Mouse (Mus musculus): ENCODE measurements around the gene Parvb. TPM values are rescaled to one million over a fixed set of nuclear protein-coding genes. Genes with fewer than 3 reads are reported as not detected.
A peak's percentile ranks its signal among the peaks of the same experiment; 100 is the strongest.

The Parvb gene
- polyA plus RNA-seq, 1 experiment from 2014 or later, result 6.0 TPM

DNA sequence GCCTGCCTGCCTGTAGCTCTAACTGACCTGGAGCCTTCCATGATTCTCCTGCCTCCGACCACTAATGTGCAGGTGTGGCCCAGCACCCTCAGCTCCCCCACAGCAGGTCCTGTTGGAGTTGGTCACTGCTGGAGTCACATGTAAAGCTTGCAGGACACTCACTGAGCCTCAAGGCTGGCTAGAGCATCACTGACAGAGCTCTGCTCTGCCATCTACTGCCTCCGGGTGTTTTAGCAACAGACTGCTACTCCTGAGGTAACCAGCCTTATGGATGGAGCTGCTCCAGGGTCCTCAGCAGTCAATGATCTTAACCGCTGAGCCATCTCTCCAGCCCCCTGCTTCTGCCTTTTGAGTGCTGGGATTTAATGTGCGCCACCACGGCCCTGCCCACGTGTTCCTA is 8.4 kb upstream of the Parvb start:
- ATAC-seq (no peak), DNase-seq (no peak)
- 48% methylated on average over 6 of the region's 6 CpGs for WGBS (ENCODE audit: insufficient replicate concordance)
- TF ChIP-seq CTCF (IDR thresholded peaks at IDR 0.05; ENCODE audit: low read depth) (peak; percentile 42), EP300 (IDR thresholded peaks at IDR 0.05; ENCODE audit: low read depth) (no peak)
- Histone ChIP-seq H3K4me2 (ENCODE audit: low read depth, low read length) (no peak overlapping the region), H3K9ac (replicated peaks) (no peak overlapping the region), H3K27ac (ENCODE audit: low read depth) (no peak overlapping the region), H3K27me3 (ENCODE audit: insufficient read depth, low read length) (0 out of 2 replicates have a peak, but pooled peaks cover 4% of the 10 kb centered on the region), H3K9me3 (ENCODE audit: low read length) (no peaks in the 10 kb centered on the region), H3K4me1 (ENCODE audit: insufficient read depth) (no peaks in the 10 kb centered on the region; the same call in 1 of the 2 replicates), H3K36me3 (replicated peaks; ENCODE audit: insufficient read depth, low read length) (no peaks in the 10 kb centered on the region), H3K4me3 (ENCODE audit: low read depth, low read length) (no peak overlapping the region)

DNA sequence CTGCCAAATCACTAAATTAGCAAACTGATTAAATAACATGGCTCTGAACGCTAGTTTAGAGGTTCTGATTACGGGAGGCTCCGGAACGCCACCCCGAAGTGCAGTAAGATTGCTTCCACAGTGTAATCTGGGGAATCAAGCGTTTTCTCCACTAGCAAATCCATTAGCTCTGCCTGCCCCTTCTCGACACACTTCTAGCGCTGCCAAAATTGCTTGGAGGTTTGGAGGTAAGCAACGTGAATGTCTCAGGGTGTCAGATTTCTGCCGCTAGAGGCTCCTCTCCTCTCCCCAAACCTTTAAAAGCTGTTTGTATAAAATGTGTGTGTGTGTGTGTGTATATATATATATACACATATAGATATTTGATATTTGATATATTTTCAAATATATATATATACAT is 7.1 kb upstream of the Parvb start:
- no peak overlapping the region for H3K9ac ChIP-seq (replicated peaks)
- H3K4me1 ChIP-seq (ENCODE audit: insufficient read depth), result no peaks in the 10 kb centered on the region
- H3K27me3 ChIP-seq (ENCODE audit: insufficient read depth, low read length), result 0 out of 2 replicates have a peak, but pooled peaks cover 4% of the 10 kb centered on the region
- H3K27ac ChIP-seq (ENCODE audit: low read depth), result no peak overlapping the region
- no peak for DNase-seq
- no peak overlapping the region for H3K4me3 ChIP-seq (ENCODE audit: low read depth, low read length)
- WGBS (ENCODE audit: insufficient replicate concordance), result 56% methylated on average over 10 of the region's 10 CpGs
- no peak for ATAC-seq
- no peak overlapping the region for H3K4me2 ChIP-seq (ENCODE audit: low read depth, low read length)
- no peaks in the 10 kb centered on the region for H3K9me3 ChIP-seq (ENCODE audit: low read length)
- no peaks in the 10 kb centered on the region for H3K36me3 ChIP-seq (replicated peaks; ENCODE audit: insufficient read depth, low read length)
- TF ChIP-seq EP300 (IDR thresholded peaks at IDR 0.05; ENCODE audit: low read depth) (no peak), CTCF (IDR thresholded peaks at IDR 0.05; ENCODE audit: low read depth) (no peak)

DNA sequence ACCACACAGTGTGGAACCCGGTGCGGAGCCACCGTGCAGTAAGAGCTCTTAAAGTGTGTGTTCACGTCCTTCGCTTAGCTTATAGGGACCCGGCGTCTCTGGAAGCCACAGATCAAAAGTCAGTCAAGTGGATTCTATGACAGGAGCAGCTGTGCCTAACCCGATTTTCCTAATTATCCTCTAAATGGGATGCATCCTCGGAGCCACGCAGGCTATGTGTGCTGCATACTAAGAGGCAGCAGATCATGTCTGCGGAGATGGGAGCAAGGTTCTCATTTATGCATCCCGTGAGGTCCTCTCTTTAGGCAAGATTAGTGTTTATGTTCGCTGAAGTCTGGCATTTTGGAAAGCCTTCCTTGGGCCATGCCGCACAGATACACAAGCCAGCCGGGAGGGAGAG is 4.9 kb upstream of the Parvb start:
- peaks cover 13% of the 10 kb centered on the region for H3K4me1 ChIP-seq (ENCODE audit: insufficient read depth)
- H3K9me3 ChIP-seq (ENCODE audit: low read length), result no peaks in the 10 kb centered on the region
- H3K4me3 ChIP-seq (ENCODE audit: low read depth, low read length), result no peak overlapping the region
- 87% methylated on average over 15 of the region's 15 CpGs for WGBS (ENCODE audit: insufficient replicate concordance)
- 0 out of 2 replicates have a peak, but pooled peaks cover 15% of the 10 kb centered on the region for H3K27me3 ChIP-seq (ENCODE audit: insufficient read depth, low read length)
- DNase-seq, result no peak
- no peak overlapping the region for H3K4me2 ChIP-seq (ENCODE audit: low read depth, low read length)
- no peak overlapping the region for H3K27ac ChIP-seq (ENCODE audit: low read depth)
- no peaks in the 10 kb centered on the region for H3K36me3 ChIP-seq (replicated peaks; ENCODE audit: insufficient read depth, low read length)
- H3K9ac ChIP-seq (replicated peaks), result no peak overlapping the region
- no peak for ATAC-seq
- no peak for TF ChIP-seq EP300 (IDR thresholded peaks at IDR 0.05; ENCODE audit: low read depth)
- no peak for TF ChIP-seq CTCF (IDR thresholded peaks at IDR 0.05; ENCODE audit: low read depth)

DNA sequence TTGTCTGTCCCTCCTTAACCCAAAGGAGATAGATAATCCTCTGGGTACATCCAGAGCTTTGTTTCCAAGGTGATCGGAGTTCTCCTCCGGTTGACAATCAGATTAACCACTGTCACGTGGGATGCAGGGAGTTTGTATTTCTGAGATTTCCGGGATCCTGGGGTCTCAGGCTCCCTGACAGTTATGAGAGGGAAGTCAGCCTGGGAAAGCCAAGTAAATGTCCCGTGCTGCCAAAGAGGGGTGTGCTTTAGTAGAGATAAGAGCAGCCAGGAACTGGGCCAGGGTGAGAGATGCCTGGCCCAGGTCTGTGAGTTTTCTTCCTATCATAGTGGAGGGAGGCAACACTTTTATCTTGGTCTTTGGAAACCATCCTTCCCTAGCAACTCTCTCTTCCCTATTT is 1.2 kb upstream of the Parvb start:
- Histone ChIP-seq H3K9me3 (ENCODE audit: low read length) (no peaks in the 10 kb centered on the region), H3K27me3 (ENCODE audit: insufficient read depth, low read length) (0 out of 2 replicates have a peak, but pooled peaks cover 15% of the 10 kb centered on the region), H3K9ac (replicated peaks) (no peak overlapping the region; the same call in 1 of the 2 replicates), H3K36me3 (replicated peaks; ENCODE audit: insufficient read depth, low read length) (no peaks in the 10 kb centered on the region), H3K4me1 (ENCODE audit: insufficient read depth) (peaks cover 21% of the 10 kb centered on the region), H3K27ac (ENCODE audit: low read depth) (peak overlapping the region; percentile 64), H3K4me3 (ENCODE audit: low read depth, low read length) (peak overlapping the region; percentile 59), H3K4me2 (ENCODE audit: low read depth, low read length) (peak overlapping the region; percentile 86)
- WGBS (ENCODE audit: insufficient replicate concordance), result 23% methylated on average over 5 of the region's 5 CpGs
- TF ChIP-seq CTCF (IDR thresholded peaks at IDR 0.05; ENCODE audit: low read depth) (no peak), EP300 (IDR thresholded peaks at IDR 0.05; ENCODE audit: low read depth) (no peak)
- DNase-seq (no peak), ATAC-seq (peak; percentile 33)

DNA sequence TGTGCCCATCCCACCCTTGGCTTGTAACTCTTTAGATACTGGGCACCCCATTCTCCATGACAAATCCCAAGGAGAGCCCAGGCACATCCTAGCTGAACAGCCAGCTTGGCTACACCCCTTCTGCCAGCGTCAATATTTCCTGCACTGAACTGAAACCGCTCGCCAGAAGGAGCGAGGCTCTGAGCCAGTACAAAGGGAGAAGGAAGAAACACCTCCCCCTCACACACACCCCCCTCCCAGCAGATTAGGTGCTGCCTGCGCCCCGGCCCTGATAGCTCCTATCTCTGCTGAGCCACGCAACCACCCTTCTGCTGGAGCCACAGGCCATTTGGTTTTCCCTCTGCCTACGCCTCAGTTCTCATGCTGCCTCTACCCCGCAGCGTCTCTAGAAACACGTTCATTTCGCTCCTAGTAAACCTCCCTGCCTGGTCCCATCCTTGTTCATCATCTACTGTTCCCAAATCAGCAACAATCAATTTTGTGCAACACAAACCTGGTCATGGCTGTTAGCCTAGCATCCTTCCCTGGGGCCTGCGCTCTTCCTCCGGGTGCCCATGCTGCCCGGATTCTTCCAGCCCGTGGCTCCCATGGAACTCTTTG is 630 bp upstream of the Parvb start:
- DNase-seq, result peak; percentile 60
- H3K4me2 ChIP-seq (ENCODE audit: low read depth, low read length), result peak overlapping the region; percentile 86
- H3K27ac ChIP-seq (ENCODE audit: low read depth), result peak overlapping the region; percentile 64
- H3K36me3 ChIP-seq (replicated peaks; ENCODE audit: insufficient read depth, low read length), result no peaks in the 10 kb centered on the region
- TF ChIP-seq EP300 (IDR thresholded peaks at IDR 0.05; ENCODE audit: low read depth) (peak; percentile 73), CTCF (IDR thresholded peaks at IDR 0.05; ENCODE audit: low read depth) (no peak)
- H3K27me3 ChIP-seq (ENCODE audit: insufficient read depth, low read length), result 0 out of 2 replicates have a peak, but pooled peaks cover 11% of the 10 kb centered on the region
- no peaks in the 10 kb centered on the region for H3K9me3 ChIP-seq (ENCODE audit: low read length)
- peak overlapping the region; percentile 47 for H3K9ac ChIP-seq (replicated peaks)
- H3K4me1 ChIP-seq (ENCODE audit: insufficient read depth), result peaks cover 21% of the 10 kb centered on the region
- peak; percentile 74 for ATAC-seq
- 4% methylated on average over 16 of the region's 16 CpGs for WGBS (ENCODE audit: insufficient replicate concordance)
- H3K4me3 ChIP-seq (ENCODE audit: low read depth, low read length), result peak overlapping the region; percentile 59

DNA sequence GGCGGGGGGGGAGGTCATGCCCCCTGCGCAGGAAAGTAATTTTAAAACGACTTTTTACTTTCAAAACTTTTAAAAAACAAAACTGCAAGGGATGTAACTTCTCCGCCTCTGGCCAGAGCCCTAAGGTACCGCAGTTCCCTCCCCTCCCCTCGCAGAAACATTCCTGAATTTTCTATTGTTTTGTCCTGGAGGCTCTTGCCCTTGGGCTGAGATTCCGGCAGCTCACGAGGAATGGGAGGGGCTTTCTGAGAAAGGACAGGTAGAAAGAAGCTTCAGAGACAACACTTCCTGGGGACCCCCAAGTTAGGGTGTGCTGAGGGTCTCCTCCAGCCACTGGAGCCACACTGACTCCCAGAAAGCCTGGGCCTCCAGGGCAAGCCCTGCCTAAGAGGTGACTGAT is 766 bp downstream of the Parvb start:
- WGBS (ENCODE audit: insufficient replicate concordance), result 52% methylated on average over 8 of the region's 8 CpGs
- Histone ChIP-seq H3K4me3 (ENCODE audit: low read depth, low read length) (peak overlapping the region; percentile 59), H3K27ac (ENCODE audit: low read depth) (no peak overlapping the region), H3K9me3 (ENCODE audit: low read length) (no peaks in the 10 kb centered on the region), H3K4me1 (ENCODE audit: insufficient read depth) (peaks cover 25% of the 10 kb centered on the region), H3K4me2 (ENCODE audit: low read depth, low read length) (peak overlapping the region; percentile 86), H3K27me3 (ENCODE audit: insufficient read depth, low read length) (0 out of 2 replicates have a peak, but pooled peaks cover 11% of the 10 kb centered on the region), H3K36me3 (replicated peaks; ENCODE audit: insufficient read depth, low read length) (no peaks in the 10 kb centered on the region), H3K9ac (replicated peaks) (0 out of 2 replicates have a peak overlapping the region, but pooled peaks have one; percentile 22)
- no peak for ATAC-seq
- no peak for DNase-seq
- TF ChIP-seq CTCF (IDR thresholded peaks at IDR 0.05; ENCODE audit: low read depth) (no peak), EP300 (IDR thresholded peaks at IDR 0.05; ENCODE audit: low read depth) (no peak)
